Mouse (Mus musculus): Measurements from ENCODE around the gene Prdm10.

DNA sequence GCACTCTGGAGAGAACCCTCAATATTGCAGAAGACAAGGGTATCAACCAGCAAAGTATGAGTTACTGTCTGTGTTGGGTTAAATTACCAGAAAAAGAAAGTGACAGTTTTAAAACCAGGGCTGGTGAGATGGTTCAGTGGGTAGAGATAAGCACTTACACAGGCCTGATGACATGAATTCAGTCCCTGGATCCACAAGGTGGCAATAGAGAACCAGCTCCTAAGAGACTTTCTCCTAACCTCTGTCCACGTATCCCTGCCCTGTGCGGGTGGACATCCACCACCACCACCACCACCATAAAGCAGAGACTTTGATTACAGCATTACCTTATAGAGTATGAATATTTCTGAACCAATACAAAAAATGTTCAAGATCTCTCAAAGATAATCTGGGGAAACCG lies 51.6 kb downstream of the Prdm10 start:
- TF ChIP-seq CTCF (IDR thresholded peaks at IDR 0.05; ENCODE audit: extremely low read depth, insufficient read length, insufficient replicate concordance, low read depth, low read length) (peak; percentile 16; the same call in 1 of the 2 replicates), POLR2A (IDR thresholded peaks at IDR 0.05; ENCODE audit: low read depth, low read length) (no peak)

Data from small intestine, adult 2 months (tissue).